Mouse (Mus musculus) hindbrain, postnatal 0 days (tissue): ENCODE measurements at regions not wholly inside any gene's neighbourhood (a gene's known extent, or its start where the extent isn't known, plus 50 kb on each side); places are given as distances from the start of the nearest gene placed in this dataset.

Source experiments
- ATAC-seq: fragments of 200-750 bp; cut with Nextera tagmentation; 2 replicates; pipeline ENCODE4 v1.8.0; 2017; ENCODE audit warnings: mild to moderate bottlenecking, moderate TSS enrichment, moderate library complexity
- DNase-seq: peaks from one replicate; pipeline ENCODE4 v3.0.0-alpha.2; 2015; ENCODE audit warnings: low spot score
- H3K27ac ChIP-seq: fragments of 300-500 bp; sonication (generic); 2 replicates; pipeline ENCODE4 v1.5.1; 2014; ENCODE audit warnings: mild to moderate bottlenecking
- H3K27me3 ChIP-seq: fragments of 300-500 bp; sonication (generic); 2 replicates; pipeline ENCODE4 v1.6.1; 2014; ENCODE audit warnings: low read length, mixed read lengths; ENCODE audit not compliant: insufficient read depth
- H3K36me3 ChIP-seq: fragments of 300-500 bp; sonication (generic); 2 replicates; pipeline ENCODE4 v1.6.1; 2014; ENCODE audit warnings: low read length, mixed read lengths; ENCODE audit not compliant: insufficient read depth
- H3K4me1 ChIP-seq: fragments of 300-500 bp; sonication (generic); 2 replicates; pipeline ENCODE4 v1.6.1; 2014; ENCODE audit warnings: antibody characterized with exemption, low read length, mixed read lengths; ENCODE audit not compliant: insufficient read depth
- H3K4me2 ChIP-seq: fragments of 300-500 bp; sonication (generic); 2 replicates; pipeline ENCODE4 v1.6.1; 2014; ENCODE audit warnings: low read depth, mild to moderate bottlenecking, low read length, moderate library complexity, mixed read lengths
- H3K4me3 ChIP-seq: fragments of 300-500 bp; sonication (generic); 2 replicates; pipeline ENCODE4 v1.5.1; 2014; ENCODE audit warnings: low read length
- H3K9ac ChIP-seq: fragments of 300-500 bp; sonication (generic); replicated peaks from 2 replicates; pipeline ENCODE4 v1.6.1; 2014; ENCODE audit warnings: mild to moderate bottlenecking, low read length, moderate library complexity, mixed read lengths
- H3K9me3 ChIP-seq: fragments of 300-500 bp; sonication (generic); 2 replicates; pipeline ENCODE4 v1.6.1; 2016; ENCODE audit warnings: low read length, mixed read lengths
- CTCF ChIP-seq: IDR thresholded peaks from 2 replicates; pipeline ENCODE4 v1.5.1; 2016; ENCODE audit warnings: antibody characterized with exemption, control low read depth, low read depth
- WGBS: fragments of 180-500 bp; shearing (Covaris S2); extraction: QIAGEN DNeasy Blood & Tissue Kit; methylation state at CpG from one replicate; pipeline ENCODE4 v1.1.7; 2014; 5-methylcytosine and 5-hydroxymethylcytosine counted together

DNA sequence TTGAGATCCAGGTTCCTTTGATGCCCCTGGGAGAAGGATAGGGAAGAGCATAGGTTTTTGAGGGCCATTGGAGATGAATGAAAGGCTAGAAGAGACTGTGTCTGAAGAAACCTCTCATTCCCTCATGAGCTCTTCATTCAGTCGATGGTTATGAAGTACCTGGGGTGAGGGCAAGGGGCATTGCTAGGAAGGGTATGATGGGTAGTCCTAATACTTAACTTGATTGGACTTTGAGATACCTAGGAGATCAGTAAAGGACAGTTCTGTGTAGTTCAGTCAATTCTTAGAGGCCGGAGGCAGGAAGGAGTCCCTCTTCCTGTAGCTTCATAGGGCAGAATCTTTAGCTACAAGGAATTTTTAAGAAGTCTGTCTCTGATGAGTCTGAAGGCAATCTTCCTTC, 246.8 kb downstream of the Zfp619 start:
- H3K4me1 ChIP-seq: no peaks in the 10 kb centered on the region
- no peak overlapping the region for H3K4me3 ChIP-seq
- no peak for ATAC-seq
- no peak for DNase-seq
- H3K27me3 ChIP-seq: no peaks in the 10 kb centered on the region
- no peaks in the 10 kb centered on the region for H3K36me3 ChIP-seq
- H3K4me2 ChIP-seq: no peak overlapping the region
- no peak for TF ChIP-seq CTCF
- WGBS: 91% methylated on average over 2 of the region's 2 CpGs
- H3K27ac ChIP-seq: no peak overlapping the region
- H3K9ac ChIP-seq: no peak overlapping the region
- H3K9me3 ChIP-seq: no peaks in the 10 kb centered on the region

DNA sequence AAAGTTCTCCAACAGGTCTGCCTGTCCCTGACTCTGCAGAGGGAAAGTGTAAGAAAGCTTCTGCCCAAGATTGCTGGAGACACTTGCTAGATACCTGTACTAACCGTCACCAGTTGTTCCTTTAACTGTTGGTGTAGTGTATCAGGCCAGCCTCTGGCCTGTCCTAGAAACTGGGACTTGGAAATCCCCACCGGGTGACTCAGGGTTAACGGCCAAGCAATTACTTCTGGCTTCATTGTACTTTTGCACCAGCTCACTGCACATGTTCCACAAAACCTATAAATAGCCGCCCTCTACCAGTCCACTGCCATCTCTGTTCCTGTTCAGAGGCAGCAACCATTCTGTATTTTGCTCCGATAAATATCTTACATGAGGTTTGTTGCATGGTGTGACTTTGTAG, 247.5 kb downstream of the Zfp619 start:
- Histone ChIP-seq H3K9ac (no peak overlapping the region), H3K4me3 (no peak overlapping the region), H3K27me3 (no peaks in the 10 kb centered on the region), H3K9me3 (no peaks in the 10 kb centered on the region), H3K27ac (no peak overlapping the region), H3K4me1 (no peaks in the 10 kb centered on the region), H3K36me3 (no peaks in the 10 kb centered on the region), H3K4me2 (no peak overlapping the region)
- 88% methylated on average over 5 of the region's 5 CpGs for WGBS
- DNase-seq (no peak), ATAC-seq (no peak)
- no peak for TF ChIP-seq CTCF

DNA sequence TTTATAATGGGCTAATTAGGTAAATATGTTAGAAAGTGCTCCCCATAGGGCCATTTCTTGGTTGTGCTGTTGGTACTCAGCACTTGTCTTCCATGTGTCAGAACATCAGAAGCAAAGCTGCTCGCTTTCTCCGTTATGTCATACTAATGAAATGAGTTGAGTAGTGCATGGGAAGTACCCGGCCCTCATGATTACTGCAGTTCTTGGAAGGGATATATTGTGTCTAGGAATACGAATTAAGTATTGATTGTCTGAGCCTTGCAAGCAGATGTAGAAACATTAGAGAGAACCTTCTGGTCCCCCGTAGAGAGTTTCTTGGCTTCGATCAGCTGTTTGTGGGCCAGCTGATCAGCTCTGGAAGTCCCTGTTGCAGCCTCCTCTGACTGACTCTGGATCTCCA, 255.7 kb downstream of the Zfp619 start:
- Histone ChIP-seq H3K27ac (no peak overlapping the region), H3K9me3 (no peaks in the 10 kb centered on the region)
- WGBS: 73% methylated on average over 6 of the region's 6 CpGs

DNA sequence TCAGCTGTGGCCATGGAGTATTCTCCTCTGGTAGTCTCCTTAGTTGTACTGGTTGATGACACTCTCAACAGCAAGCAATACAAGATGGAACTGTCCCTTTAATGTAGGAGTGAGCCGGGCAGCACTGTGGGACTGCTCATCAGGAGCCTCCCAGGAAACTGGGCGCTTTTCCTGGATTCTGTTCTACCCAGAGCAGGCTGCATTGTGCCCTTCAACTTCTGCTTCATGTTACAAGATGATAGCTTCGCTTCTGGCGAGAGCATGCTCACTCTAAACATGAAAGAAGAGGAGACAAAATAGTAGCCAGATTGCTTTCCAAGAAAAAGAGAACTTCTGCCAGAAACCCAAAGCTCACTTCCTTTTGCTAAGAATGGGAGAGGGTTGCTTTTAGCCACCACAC, 271.8 kb downstream of the Zfp619 start:
- Histone ChIP-seq H3K27me3 (no peaks in the 10 kb centered on the region), H3K9ac (no peak overlapping the region), H3K4me2 (no peak overlapping the region), H3K4me3 (no peak overlapping the region), H3K4me1 (no peaks in the 10 kb centered on the region), H3K27ac (no peak overlapping the region), H3K36me3 (no peaks in the 10 kb centered on the region), H3K9me3 (no peaks in the 10 kb centered on the region)
- DNase-seq (no peak), ATAC-seq (no peak)
- no peak for TF ChIP-seq CTCF
- WGBS: 64% methylated on average over 4 of the region's 4 CpGs

More for the DNA sequence above, 255.7 kb downstream of the Zfp619 start:
- DNase-seq: no peak
- Histone ChIP-seq H3K36me3 (no peaks in the 10 kb centered on the region), H3K9ac (no peak overlapping the region), H3K27me3 (no peaks in the 10 kb centered on the region), H3K4me2 (no peak overlapping the region), H3K4me1 (no peaks in the 10 kb centered on the region), H3K4me3 (no peak overlapping the region)
- no peak for ATAC-seq
- no peak for TF ChIP-seq CTCF

DNA sequence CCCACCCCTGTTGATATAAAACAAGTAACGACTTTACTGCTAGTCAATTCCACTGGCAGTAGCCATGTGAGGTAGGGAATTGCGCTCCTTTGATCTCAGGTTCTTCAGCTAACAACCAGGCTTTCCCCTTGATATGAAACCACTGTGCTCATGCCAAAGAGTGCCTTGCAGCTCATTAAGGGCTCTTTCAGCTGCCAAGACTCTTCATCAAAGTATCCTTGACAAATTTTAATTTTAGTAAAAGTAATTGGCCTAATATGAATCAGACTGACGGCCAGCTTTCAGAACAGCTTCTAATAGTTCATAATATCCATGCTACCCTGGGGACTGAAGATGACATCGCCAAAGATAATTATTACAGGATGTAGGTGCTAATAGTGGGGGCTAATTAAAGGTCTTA, 272.3 kb downstream of the Zfp619 start:
- WGBS: 67% methylated on average over 4 of the region's 4 CpGs
- Histone ChIP-seq H3K27ac (no peak overlapping the region), H3K9me3 (no peaks in the 10 kb centered on the region), H3K36me3 (no peaks in the 10 kb centered on the region), H3K4me1 (no peaks in the 10 kb centered on the region), H3K4me2 (no peak overlapping the region), H3K4me3 (no peak overlapping the region), H3K9ac (no peak overlapping the region), H3K27me3 (no peaks in the 10 kb centered on the region)
- ATAC-seq (no peak), DNase-seq (no peak)
- TF ChIP-seq CTCF: no peak

DNA sequence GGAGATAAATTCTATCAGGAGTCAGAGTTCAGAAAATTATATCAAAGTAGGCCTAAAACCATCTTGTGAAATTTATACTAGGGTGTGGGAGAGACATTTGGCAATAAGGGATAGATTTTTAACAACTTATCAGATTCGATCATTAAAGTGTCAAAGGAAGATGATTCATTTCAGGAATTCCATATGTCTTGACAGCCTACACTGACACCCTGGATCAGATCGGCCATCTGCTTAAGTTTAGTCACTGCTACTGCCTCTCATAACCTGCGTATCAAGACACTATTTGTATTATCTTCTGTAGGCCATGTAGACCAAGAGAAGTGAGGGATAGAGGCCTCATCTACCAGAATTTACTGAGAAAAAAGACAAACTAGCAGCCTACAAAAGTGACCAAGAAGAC, 277.2 kb downstream of the Zfp619 start:
- no peak overlapping the region for H3K4me3 ChIP-seq
- H3K9me3 ChIP-seq: no peaks in the 10 kb centered on the region
- no peak overlapping the region for H3K4me2 ChIP-seq
- ATAC-seq (no peak), DNase-seq (no peak)
- no peak overlapping the region for H3K27ac ChIP-seq
- TF ChIP-seq CTCF: no peak
- no peaks in the 10 kb centered on the region for H3K4me1 ChIP-seq
- no peaks in the 10 kb centered on the region for H3K27me3 ChIP-seq
- H3K36me3 ChIP-seq: no peaks in the 10 kb centered on the region
- 95% methylated on average over 3 of the region's 3 CpGs for WGBS
- H3K9ac ChIP-seq: no peak overlapping the region

DNA sequence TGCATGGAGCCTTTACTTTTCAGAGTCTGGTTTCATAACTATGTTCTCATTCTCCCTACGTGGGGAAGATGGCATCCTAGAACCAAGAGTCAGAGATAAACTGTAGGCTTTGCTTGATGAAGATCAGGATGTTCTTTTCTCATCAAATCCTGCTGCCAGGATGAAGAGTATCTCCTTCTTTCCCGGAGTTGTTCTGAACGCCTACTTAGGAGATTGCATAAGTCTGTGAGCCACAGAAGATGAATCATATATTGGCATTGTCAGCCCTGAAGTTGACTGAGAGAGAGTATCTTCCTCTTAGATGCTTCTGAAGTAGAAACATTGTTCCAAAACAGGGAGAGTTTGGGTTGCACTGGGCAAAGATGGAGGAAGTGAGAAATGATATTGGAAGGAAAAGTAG, 286.7 kb downstream of the Zfp619 start:
- no peak for ATAC-seq
- WGBS: 78% methylated on average over 3 of the region's 3 CpGs

DNA sequence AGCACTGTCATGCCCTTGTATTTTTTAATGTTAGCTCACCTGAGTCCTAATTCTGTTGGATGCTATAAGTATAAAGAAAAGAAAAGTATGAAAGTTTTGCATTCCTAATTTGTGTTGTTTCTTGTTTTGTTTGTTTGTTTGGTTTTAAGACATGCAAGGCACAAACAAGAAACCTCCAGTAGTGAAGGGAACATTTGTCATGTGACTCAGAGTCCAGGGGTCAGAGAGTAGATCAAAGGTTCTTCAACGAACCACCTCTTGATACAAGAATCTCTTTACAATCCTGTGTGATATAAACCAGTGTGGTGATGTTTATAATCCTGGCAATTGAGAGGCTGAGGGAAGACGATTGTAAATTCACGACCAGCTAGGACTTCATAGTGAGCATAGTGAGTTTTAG, 300.5 kb downstream of the Zfp619 start:
- Histone ChIP-seq H3K27ac (no peak overlapping the region), H3K9ac (no peak overlapping the region), H3K4me2 (no peak overlapping the region), H3K9me3 (no peaks in the 10 kb centered on the region), H3K4me1 (no peaks in the 10 kb centered on the region), H3K27me3 (no peaks in the 10 kb centered on the region), H3K36me3 (no peaks in the 10 kb centered on the region), H3K4me3 (no peak overlapping the region)
- 83% methylated on average over 3 of the region's 3 CpGs for WGBS
- no peak for ATAC-seq
- DNase-seq: no peak
- no peak for TF ChIP-seq CTCF

More for the DNA sequence above, 286.7 kb downstream of the Zfp619 start:
- TF ChIP-seq CTCF: no peak
- Histone ChIP-seq H3K27ac (no peak overlapping the region), H3K27me3 (no peaks in the 10 kb centered on the region), H3K4me3 (no peak overlapping the region), H3K36me3 (no peaks in the 10 kb centered on the region), H3K9me3 (no peaks in the 10 kb centered on the region), H3K4me1 (no peaks in the 10 kb centered on the region), H3K4me2 (no peak overlapping the region), H3K9ac (no peak overlapping the region)
- DNase-seq: no peak
